11 mouse cellular contexts compared by ENCODE assay signal in the genomic region with DNA sequence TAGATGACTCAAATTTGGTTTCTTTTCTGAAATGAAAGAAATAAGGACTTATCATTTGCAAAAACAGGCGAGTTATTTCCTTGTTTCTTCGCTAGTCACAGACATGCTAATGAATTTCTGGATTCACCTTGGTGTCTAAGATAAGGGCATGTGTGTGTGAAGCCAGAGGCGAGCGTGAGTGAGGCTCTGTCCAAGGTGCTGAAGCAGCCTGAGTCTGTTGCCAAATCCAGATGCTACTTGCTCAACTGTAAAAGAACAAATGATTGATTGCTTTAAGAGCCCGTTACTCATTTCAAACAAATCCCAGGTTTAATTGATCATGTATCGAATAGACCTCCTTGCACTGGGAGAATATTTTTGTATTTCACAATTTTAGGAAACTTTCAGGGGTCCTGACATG.
DNase-seq lines count a peak whose midpoint lies in the region; ATAC-seq and TF ChIP-seq lines count a peak whose summit lies in the region.
"Had no signal": no experiment of that assay in that cellular context is flagged by ENCODE, and none has a peak within 500 bp of the region (broad histone marks: within the 10 kb centered on the region; RNA-seq: fewer than 3 reads in every experiment).

No protein-coding gene starts in this region.

- no peak for TF ChIP-seq CTCF in forebrain, postnatal 0 days (IDR thresholded peaks at IDR 0.05; ENCODE audit: low read depth)
- no peak for TF ChIP-seq CTCF in midbrain, postnatal 0 days (IDR thresholded peaks at IDR 0.05)
- TF ChIP-seq CTCF in left cerebral cortex, adult 2 months (IDR thresholded peaks at IDR 0.05) = no peak

- WGBS in forebrain, embryonic 11.5 days = 36% methylated on average over 6 of the region's 6 CpGs
- 34% methylated on average over 6 of the region's 6 CpGs for WGBS in forebrain, postnatal 0 days
- 38% methylated on average over 6 of the region's 6 CpGs for WGBS in midbrain, embryonic 11.5 days
- WGBS in midbrain, postnatal 0 days = 39% methylated on average over 6 of the region's 6 CpGs

- peak; percentile 73 for DNase-seq in forebrain, embryonic 11.5 days (ENCODE audit: low spot score)
- DNase-seq in forebrain, postnatal 0 days = no peak
- peak; percentile 91 for DNase-seq in midbrain, embryonic 11.5 days (ENCODE audit: low spot score, missing footprints)
- no peak for DNase-seq in midbrain, postnatal 0 days (ENCODE audit: low spot score)
- DNase-seq in embryo, embryonic 11.5 days (ENCODE audit: low read depth, low spot score) = peak; percentile 53
- peak; percentile 62 for DNase-seq in retina, postnatal 1 day
- DNase-seq in left cerebral cortex, adult 2 months (ENCODE audit: extremely low spot score in 1 of 2, low spot score in 2 of 2) = no peak
- DNase-seq in T-cell, adult 2 months (ENCODE audit: low spot score) = no peak

- no peak overlapping the region for H3K4me2 ChIP-seq in forebrain, embryonic 11.5 days (ENCODE audit: low read depth, low read length, severe bottlenecking)
- no peak overlapping the region for H3K4me2 ChIP-seq in forebrain, postnatal 0 days (ENCODE audit: low read depth)
- no peak overlapping the region for H3K4me2 ChIP-seq in midbrain, embryonic 11.5 days
- no peak overlapping the region for H3K4me2 ChIP-seq in midbrain, postnatal 0 days (ENCODE audit: low read depth, low read length, poor library complexity, severe bottlenecking)
- H3K4me2 ChIP-seq: embryonic facial prominence, embryonic 12.5 days; hindbrain, embryonic 12.5 days; midbrain, embryonic 12.5 days had no signal

- no peak for ATAC-seq in forebrain, embryonic 11.5 days (replicated peaks; ENCODE audit: low FRiP score)
- no peak for ATAC-seq in forebrain, postnatal 0 days
- ATAC-seq in midbrain, embryonic 11.5 days (ENCODE audit: low FRiP score) = no peak
- no peak for ATAC-seq in midbrain, postnatal 0 days (ENCODE audit: low FRiP score)

- H3K9ac ChIP-seq in forebrain, embryonic 11.5 days (ENCODE audit: low read length) = no peak overlapping the region
- H3K9ac ChIP-seq in forebrain, postnatal 0 days = no peak overlapping the region
- H3K9ac ChIP-seq in midbrain, embryonic 11.5 days (ENCODE audit: low read length) = no peak overlapping the region
- no peak overlapping the region for H3K9ac ChIP-seq in midbrain, postnatal 0 days (replicated peaks; ENCODE audit: low read length, poor library complexity, severe bottlenecking)
- H3K9ac ChIP-seq: embryonic facial prominence, embryonic 12.5 days; hindbrain, embryonic 12.5 days; midbrain, embryonic 12.5 days had no signal

- no peaks in the 10 kb centered on the region for H3K4me1 ChIP-seq in forebrain, embryonic 11.5 days (replicated peaks; ENCODE audit: control insufficient read depth, insufficient read depth, low read length)
- no peaks in the 10 kb centered on the region for H3K4me1 ChIP-seq in forebrain, postnatal 0 days (ENCODE audit: insufficient read depth)
- no peaks in the 10 kb centered on the region for H3K4me1 ChIP-seq in midbrain, embryonic 11.5 days (ENCODE audit: control insufficient read depth, insufficient read depth, low read length)
- no peaks in the 10 kb centered on the region for H3K4me1 ChIP-seq in midbrain, postnatal 0 days (ENCODE audit: insufficient read depth, low read length)
- H3K4me1 ChIP-seq: embryonic facial prominence, embryonic 12.5 days; hindbrain, embryonic 12.5 days; midbrain, embryonic 12.5 days had no signal

- H3K27ac ChIP-seq in forebrain, embryonic 11.5 days (ENCODE audit: low read depth, low read length) = no peak overlapping the region
- no peak overlapping the region for H3K27ac ChIP-seq in forebrain, postnatal 0 days (ENCODE audit: low read depth, low read length)
- H3K27ac ChIP-seq in midbrain, embryonic 11.5 days (ENCODE audit: low read depth, low read length) = no peak overlapping the region
- no peak overlapping the region for H3K27ac ChIP-seq in midbrain, postnatal 0 days (ENCODE audit: low read depth, low read length)
- H3K27ac ChIP-seq in left cerebral cortex, adult 2 months = no peak overlapping the region
- H3K27ac ChIP-seq: embryonic facial prominence, embryonic 12.5 days; hindbrain, embryonic 12.5 days; midbrain, embryonic 12.5 days had no signal

- no peak overlapping the region for H3K4me3 ChIP-seq in forebrain, embryonic 11.5 days (ENCODE audit: low read depth, low read length)
- H3K4me3 ChIP-seq in forebrain, postnatal 0 days (ENCODE audit: low read depth, low read length) = no peak overlapping the region
- H3K4me3 ChIP-seq in midbrain, embryonic 11.5 days (ENCODE audit: low read depth, low read length) = no peak overlapping the region
- H3K4me3 ChIP-seq in midbrain, postnatal 0 days (ENCODE audit: low read depth, low read length) = no peak overlapping the region
- no peak overlapping the region for H3K4me3 ChIP-seq in left cerebral cortex, adult 2 months
- H3K4me3 ChIP-seq: embryonic facial prominence, embryonic 12.5 days; hindbrain, embryonic 12.5 days; midbrain, embryonic 12.5 days had no signal

- no peaks in the 10 kb centered on the region for H3K36me3 ChIP-seq in forebrain, embryonic 11.5 days (ENCODE audit: control insufficient read depth, insufficient read depth, low read length)
- H3K36me3 ChIP-seq in forebrain, postnatal 0 days (ENCODE audit: insufficient read depth) = no peaks in the 10 kb centered on the region
- H3K36me3 ChIP-seq in midbrain, embryonic 11.5 days (ENCODE audit: control insufficient read depth, insufficient read depth, low read length) = no peaks in the 10 kb centered on the region
- no peaks in the 10 kb centered on the region for H3K36me3 ChIP-seq in midbrain, postnatal 0 days (ENCODE audit: insufficient read depth, low read length)
- H3K36me3 ChIP-seq: embryonic facial prominence, embryonic 12.5 days; hindbrain, embryonic 12.5 days; midbrain, embryonic 12.5 days had no signal

- no peaks in the 10 kb centered on the region for H3K9me3 ChIP-seq in forebrain, embryonic 11.5 days (ENCODE audit: control insufficient read depth, low read length)
- no peaks in the 10 kb centered on the region for H3K9me3 ChIP-seq in forebrain, postnatal 0 days (ENCODE audit: low read length)
- no peaks in the 10 kb centered on the region for H3K9me3 ChIP-seq in midbrain, embryonic 11.5 days (ENCODE audit: control insufficient read depth, low read length)
- H3K9me3 ChIP-seq in midbrain, postnatal 0 days (ENCODE audit: low read length) = no peaks in the 10 kb centered on the region
- H3K9me3 ChIP-seq: embryonic facial prominence, embryonic 12.5 days; hindbrain, embryonic 12.5 days; midbrain, embryonic 12.5 days had no signal

- H3K27me3 ChIP-seq in forebrain, embryonic 11.5 days (ENCODE audit: control insufficient read depth, insufficient read depth, low read length) = no peaks in the 10 kb centered on the region
- no peaks in the 10 kb centered on the region for H3K27me3 ChIP-seq in forebrain, postnatal 0 days (ENCODE audit: insufficient read depth, low read length)
- H3K27me3 ChIP-seq in midbrain, embryonic 11.5 days (ENCODE audit: control insufficient read depth, insufficient read depth, low read length) = no peaks in the 10 kb centered on the region
- H3K27me3 ChIP-seq in midbrain, postnatal 0 days (ENCODE audit: insufficient read depth, low read length) = no peaks in the 10 kb centered on the region
- H3K27me3 ChIP-seq: embryonic facial prominence, embryonic 12.5 days; hindbrain, embryonic 12.5 days; midbrain, embryonic 12.5 days had no signal

- intact Hi-C loops in left cerebral cortex, adult 2 months (cut with DNase I) = no loop called here

Comparison
In these comparisons a context has a peak if more than half of its experiments do, and no peak if none do; other contexts are left out.
1. DNase-seq: peak in forebrain, embryonic 11.5 days (single experiment), midbrain, embryonic 11.5 days (single experiment), embryo, embryonic 11.5 days (single experiment) and retina, postnatal 1 day (single experiment); none in forebrain, postnatal 0 days (single experiment), midbrain, postnatal 0 days (single experiment), left cerebral cortex, adult 2 months (0 of 2) and T-cell, adult 2 months (single experiment).